Mouse (Mus musculus) spleen, postnatal 36 days (tissue): Measurements from ENCODE around the gene Nr5a1.

ENCODE experiments used
- DNase-seq, 2 experiments: peaks; one replicate each; pipeline ENCODE4 v3.0.0; 2022; ENCODE audit warnings: low spot score in 2 of 2, mixed read lengths in 1 of 2

Gene Nr5a1

GRCm38 (mm10) chr2:38652098-38652497 is 62.2 kb downstream of the Nr5a1 start:
- no peak for DNase-seq

GRCm38 (mm10) chr2:38650340-38650739 is 64.0 kb downstream of the Nr5a1 start:
- DNase-seq, result no peak

GRCm38 (mm10) chr2:38647661-38648060 is 66.7 kb downstream of the Nr5a1 start:
- DNase-seq, result no peak

GRCm38 (mm10) chr2:38647201-38647606 is 67.1 kb downstream of the Nr5a1 start:
- DNase-seq, result no peak

- peak; percentile 41 to 43 for DNase-seq
Measured at GRCm38 (mm10) chr2:38645936-38646335, 68.4 kb downstream of the Nr5a1 start.

- DNase-seq, result peak; percentile 86 to 89
Measured at GRCm38 (mm10) chr2:38643625-38644427, 70.5 kb downstream of the Nr5a1 start, which contains the start of gene Psmb7. TSS of gene Psmb7 (minus strand) at chr2:38644087.
